Mouse (Mus musculus): ENCODE results near the gene Nop16.

- TF ChIP-seq CTCF (IDR thresholded peaks at IDR 0.05; ENCODE audit: low read depth, low read length), result no peak
- no peak for TF ChIP-seq POLR2A (IDR thresholded peaks at IDR 0.05; ENCODE audit: borderline replicate concordance, low read depth, low read length)
Measured at GRCm38 (mm10) chr13:54602639-54603111, 12.8 kb upstream of the Nop16 start.
